Mouse (Mus musculus) thymus, postnatal 4 days (tissue): ENCODE results near the gene Smim7.

Source experiments
- DNase-seq: peaks from one replicate; pipeline ENCODE4 v3.0.0; 2021

Smim7 gene

DNA sequence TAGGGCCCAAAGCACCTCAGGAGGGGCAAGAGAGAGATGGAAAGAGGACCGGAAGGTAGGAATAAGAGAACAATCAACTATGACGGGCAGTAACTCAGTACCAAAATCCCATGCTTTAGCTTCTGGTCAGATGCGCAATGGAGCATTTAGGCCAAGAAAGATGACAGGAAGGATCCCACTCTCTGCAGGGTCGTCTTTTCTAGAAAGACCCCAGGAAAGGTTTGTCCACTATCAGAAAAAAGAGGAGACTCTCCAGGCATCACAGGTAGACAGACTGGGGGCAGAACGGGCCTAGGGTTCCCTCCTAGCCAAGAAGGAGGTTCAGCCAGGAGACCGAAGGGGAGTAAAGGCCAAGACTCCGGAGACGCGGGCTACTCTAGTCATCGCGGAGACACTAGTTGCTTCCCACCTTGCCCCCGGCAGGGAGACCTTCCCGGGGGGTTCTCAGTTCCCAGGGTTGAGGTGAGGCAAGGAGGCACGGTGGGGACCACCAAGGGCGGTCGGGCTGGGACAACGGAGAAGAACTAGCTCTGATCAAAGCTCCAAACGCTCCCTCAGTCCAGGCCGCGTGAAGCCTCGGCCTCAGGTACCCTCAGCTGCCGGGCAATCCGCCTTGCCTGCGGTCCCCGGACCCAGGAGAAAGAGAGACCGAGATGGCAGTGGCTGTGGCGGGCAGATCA, 23.6 kb downstream of the Smim7 start:
- no peak for DNase-seq

- DNase-seq = peak; percentile 33
Observed at GRCm38 (mm10) chr8:72539234-72539633, 31.7 kb downstream of the Smim7 start.

GRCm38 (mm10) chr8:72534888-72535287, 36.0 kb downstream of the Smim7 start:
- DNase-seq = no peak

DNA sequence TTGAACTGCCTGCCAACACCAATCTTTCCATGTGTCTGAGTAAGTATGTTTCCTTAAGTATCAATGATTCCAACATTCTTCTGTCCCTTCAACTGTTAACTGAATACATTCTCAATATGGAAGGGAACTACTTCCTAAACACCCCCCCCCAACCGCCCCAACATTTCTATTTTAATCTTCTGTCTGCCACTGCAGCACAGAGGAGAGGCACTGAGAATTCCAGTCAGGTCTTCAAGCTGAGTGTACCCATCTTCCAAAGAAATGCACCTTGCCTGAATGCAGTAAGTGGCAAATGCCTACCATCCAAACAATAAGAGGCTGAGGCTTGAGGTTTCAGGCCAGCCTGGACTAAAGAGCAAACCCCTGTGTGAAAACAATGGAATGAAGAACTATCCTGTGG, 38.8 kb downstream of the Smim7 start:
- DNase-seq = no peak

DNA sequence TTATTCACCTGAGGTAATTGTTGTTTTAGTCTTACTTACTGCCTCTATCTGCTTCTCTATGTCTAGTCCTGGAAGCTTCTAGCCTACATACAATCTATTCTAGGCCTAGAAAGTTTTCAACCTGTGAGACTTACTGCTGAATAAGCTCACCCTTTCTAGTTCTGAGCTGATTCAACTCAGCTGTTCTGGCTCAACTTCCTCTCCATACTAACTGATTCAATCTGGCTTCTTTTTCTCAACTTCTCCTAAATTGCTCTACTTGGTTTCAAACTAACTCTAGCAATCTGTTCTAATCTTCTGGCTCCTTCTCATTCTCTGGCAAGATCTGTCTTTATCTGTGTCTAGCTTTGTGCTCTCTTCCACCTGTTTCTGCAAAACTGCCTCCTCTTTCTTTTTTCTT, 49.0 kb downstream of the Smim7 start:
- no peak for DNase-seq

DNA sequence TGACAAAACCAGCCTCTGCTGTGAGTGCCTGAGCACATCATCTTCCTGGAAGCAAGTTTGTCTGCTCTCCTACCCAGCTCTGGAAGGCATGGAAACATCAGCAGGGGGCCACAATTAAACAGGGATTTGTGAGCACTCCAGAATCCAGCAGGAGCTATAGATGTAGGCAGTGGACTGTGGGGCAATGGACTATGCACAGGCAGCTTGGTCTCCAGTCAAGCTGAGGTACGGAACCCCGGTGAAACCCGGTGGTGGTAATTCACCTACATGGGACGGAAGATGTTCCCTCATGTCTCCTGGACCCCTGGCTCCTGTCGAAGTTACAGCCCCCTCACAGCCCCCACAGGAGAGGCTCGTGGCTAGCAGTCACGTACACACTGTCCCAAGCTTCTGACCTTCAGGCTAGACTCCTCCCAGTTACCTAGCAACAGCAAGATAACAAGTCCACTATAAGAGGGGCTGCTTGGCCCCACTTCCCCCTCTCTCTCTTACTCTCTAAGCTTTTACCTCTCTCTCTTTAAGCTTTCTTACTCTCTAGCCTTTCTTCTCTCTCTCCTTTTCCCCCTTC, 53.4 kb downstream of the Smim7 start:
- no peak for DNase-seq
